Comparison of ENCODE assay signal across 1 mouse cellular context in genomic region chr2:155381643-155382331, GRCm38 (mm10).
TF ChIP-seq lines count a peak whose summit lies in the region.

No protein-coding gene starts in this region.

TF ChIP-seq in CH12.LX, 34 proteins besides CTCF, POLR2A, EP300 and RAD21 (continued from another document):
- TF ChIP-seq TCF12 (IDR thresholded peaks at IDR 0.05; ENCODE audit: low read depth, low read length): no peak; the same call in 1 of the 2 replicates
- no peak for TF ChIP-seq E2F4 (IDR thresholded peaks at IDR 0.05; ENCODE audit: insufficient replicate concordance, low read depth, low read length)
- 0 out of 2 replicates have a peak, but pooled peaks have one; percentile 30 for TF ChIP-seq KAT2A (IDR thresholded peaks at IDR 0.05; ENCODE audit: insufficient replicate concordance, low read length)
- TF ChIP-seq ETS1 (conservative IDR thresholded peaks at IDR 0.05; ENCODE audit: low read depth, low read length): peak; percentile 62
- no peak for TF ChIP-seq NRF1 (IDR thresholded peaks at IDR 0.05; ENCODE audit: low read depth, low read length)
- TF ChIP-seq ZMIZ1 (IDR thresholded peaks at IDR 0.05; ENCODE audit: low read depth, low read length): no peak
- TF ChIP-seq CHD1 (IDR thresholded peaks at IDR 0.05; ENCODE audit: low read depth, low read length): no peak
- no peak for TF ChIP-seq ZC3H11A (IDR thresholded peaks at IDR 0.05; ENCODE audit: low read depth, low read length)
- TF ChIP-seq NELFE (IDR thresholded peaks at IDR 0.05; ENCODE audit: low read depth, low read length): 0 out of 2 replicates have a peak, but pooled peaks have one; percentile 38
- TF ChIP-seq ZKSCAN1 (IDR thresholded peaks at IDR 0.05; ENCODE audit: borderline replicate concordance, low read depth, low read length): no peak
- TF ChIP-seq MEF2A (IDR thresholded peaks at IDR 0.05; ENCODE audit: borderline replicate concordance, low read depth, low read length): no peak
- TF ChIP-seq MAX (IDR thresholded peaks at IDR 0.05; ENCODE audit: low read length): no peak; the same call in 1 of the 2 replicates
